Mouse (Mus musculus) cerebral cortex, adult 2 months (tissue): ENCODE results near the gene Slc25a17.

Experiments used
- WGBS: fragments of 180-500 bp; shearing (Covaris S2); methylation state at CpG from one replicate; pipeline ENCODE4 v1.1.7; 2018; 5-methylcytosine and 5-hydroxymethylcytosine counted together

The Slc25a17 gene

GRCm38 (mm10) chr15:81300520-81301069 is 60.0 kb downstream of the Slc25a17 start:
- WGBS: 35% methylated on average over 3 of the region's 3 CpGs

- WGBS: 88% methylated on average over 4 of the region's 4 CpGs
Measured at GRCm38 (mm10) chr15:81299549-81299948, 61.1 kb downstream of the Slc25a17 start.

- 77% methylated on average over 6 of the region's 6 CpGs for WGBS
Measured at GRCm38 (mm10) chr15:81298213-81298612, 62.4 kb downstream of the Slc25a17 start.

GRCm38 (mm10) chr15:81297543-81297942 is 63.1 kb downstream of the Slc25a17 start:
- 64% methylated on average over 3 of the region's 3 CpGs for WGBS

- 86% methylated on average over 10 of the region's 10 CpGs for WGBS
Measured at GRCm38 (mm10) chr15:81294897-81295296, 65.7 kb downstream of the Slc25a17 start.

GRCm38 (mm10) chr15:81294386-81294785 is 66.2 kb downstream of the Slc25a17 start:
- WGBS: 40% methylated on average over 12 of the region's 12 CpGs

- WGBS: 63% methylated on average over 9 of the region's 9 CpGs
Measured at GRCm38 (mm10) chr15:81290747-81291146, 69.9 kb downstream of the Slc25a17 start.

GRCm38 (mm10) chr15:81290230-81290629 is 70.4 kb downstream of the Slc25a17 start:
- WGBS: 94% methylated on average over 4 of the region's 4 CpGs

- 76% methylated on average over 9 of the region's 9 CpGs for WGBS
Measured at GRCm38 (mm10) chr15:81284121-81284734, 76.4 kb downstream of the Slc25a17 start.

- WGBS: 79% methylated on average over 6 of the region's 6 CpGs
Measured at GRCm38 (mm10) chr15:81278699-81279098, 81.9 kb downstream of the Slc25a17 start.

GRCm38 (mm10) chr15:81277928-81278327 is 82.7 kb downstream of the Slc25a17 start:
- WGBS: 41% methylated on average over 10 of the region's 11 CpGs

- WGBS: 82% methylated on average over 2 of the region's 2 CpGs
Measured at GRCm38 (mm10) chr15:81273361-81273760, 87.3 kb downstream of the Slc25a17 start.

- 19% methylated on average over 13 of the region's 13 CpGs for WGBS
Measured at GRCm38 (mm10) chr15:81272305-81273053, 88.1 kb downstream of the Slc25a17 start.
